Mouse (Mus musculus) embryonic facial prominence, embryonic 14.5 days (tissue): ENCODE data around the gene Zc3h6. TPM values are rescaled to one million over a fixed set of nuclear protein-coding genes. Genes with fewer than 3 reads are reported as not detected.

Experiments used
- ATAC-seq: fragments of 200-750 bp; cut with Nextera tagmentation; 2 replicates; pipeline ENCODE4 v1.8.0; 2017; ENCODE audit warnings: low read depth, moderate number of reproducible peaks, moderate TSS enrichment
- DNase-seq: peaks from one replicate; pipeline ENCODE4 v3.0.0-alpha.2; 2015; ENCODE audit warnings: low spot score
- H3K27ac ChIP-seq: fragments of 300-500 bp; sonication (generic); replicated peaks from 2 replicates; pipeline ENCODE4 v1.5.1; 2014; ENCODE audit warnings: low read depth, mild to moderate bottlenecking, low read length, moderate library complexity
- H3K27me3 ChIP-seq: fragments of 300-500 bp; sonication (generic); replicated peaks from 2 replicates; pipeline ENCODE4 v1.6.1; 2014; ENCODE audit warnings: low read length; ENCODE audit not compliant: control insufficient read depth, insufficient read depth
- H3K36me3 ChIP-seq: fragments of 300-500 bp; sonication (generic); 2 replicates; pipeline ENCODE4 v1.6.1; 2014; ENCODE audit warnings: low read length, mixed read lengths; ENCODE audit not compliant: control insufficient read depth, insufficient read depth
- H3K4me1 ChIP-seq: fragments of 300-500 bp; sonication (generic); 2 replicates; pipeline ENCODE4 v1.6.1; 2014; ENCODE audit warnings: antibody characterized with exemption, low read length; ENCODE audit not compliant: control insufficient read depth, insufficient read depth
- H3K4me2 ChIP-seq: fragments of 300-500 bp; sonication (generic); 2 replicates; pipeline ENCODE4 v1.6.1; 2014; ENCODE audit warnings: low read depth, mild to moderate bottlenecking, low read length, moderate library complexity, mixed read lengths
- H3K4me3 ChIP-seq: fragments of 300-500 bp; sonication (generic); 2 replicates; pipeline ENCODE4 v1.5.1; 2014; ENCODE audit warnings: low read depth, mild to moderate bottlenecking, low read length
- H3K9ac ChIP-seq: fragments of 300-500 bp; sonication (generic); 2 replicates; pipeline ENCODE4 v1.6.1; 2014; ENCODE audit warnings: low read depth, mild to moderate bottlenecking, low read length, moderate library complexity, mixed read lengths
- H3K9me3 ChIP-seq: fragments of 300-500 bp; sonication (generic); 2 replicates; pipeline ENCODE4 v1.6.1; 2016; ENCODE audit warnings: low read length; ENCODE audit not compliant: control insufficient read depth
- WGBS: fragments of 180-500 bp; shearing (Covaris S2); extraction: QIAGEN DNeasy Blood & Tissue Kit; methylation state at CpG from one replicate; pipeline ENCODE4 v1.1.7; 2014; 5-methylcytosine and 5-hydroxymethylcytosine counted together
- microRNA-seq: library from miRNA; unstranded; fragments of <30 nt; microRNA quantifications from one replicate; pipeline ENCODE4, GENCODE M21; 2016; ENCODE audit warnings: borderline number of aligned reads
- polyA plus RNA-seq: library from polyadenylated mRNA; unstranded; fragments of >200 nt; fragmentation: Nextera tagmentation; extraction: Ambion mirVana; gene quantifications from 2 replicates; pipeline ENCODE4 v1.2.1, GENCODE M21; 2014

The Zc3h6 gene
- polyA plus RNA-seq, 1 experiment from 2014 or later = 1.4 TPM

DNA sequence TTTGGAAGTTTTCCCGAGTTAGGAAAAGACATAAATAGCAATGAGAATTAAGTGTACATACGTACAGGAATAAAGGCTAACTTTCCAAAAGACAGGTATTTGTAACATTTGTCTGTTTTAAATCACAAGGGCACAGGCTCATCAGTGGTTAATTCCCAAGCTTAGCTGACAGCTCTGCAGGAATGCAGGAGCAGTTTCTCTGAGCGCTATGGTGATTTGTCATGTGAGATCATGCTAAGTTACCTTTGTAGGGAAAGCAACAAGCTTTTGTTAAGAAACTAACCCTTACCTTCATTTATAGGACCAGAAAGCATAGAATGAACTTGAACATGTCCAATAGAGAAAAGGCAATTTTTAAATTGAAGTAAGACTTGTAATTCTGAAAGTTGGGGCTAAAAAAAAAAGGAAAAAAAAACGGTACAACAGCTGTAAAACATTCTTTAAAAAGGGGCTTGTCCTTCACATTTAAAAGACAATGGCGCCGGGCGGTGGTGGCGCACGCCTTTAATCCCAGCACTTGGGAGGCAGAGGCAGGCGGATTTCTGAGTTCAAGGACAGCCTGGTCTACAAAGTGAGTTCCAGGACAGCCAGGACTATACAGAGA is 94.4 kb downstream of the Zc3h6 start:
- Histone ChIP-seq H3K4me3 (no peak overlapping the region), H3K9me3 (peaks cover 9% of the 10 kb centered on the region; the same call in 1 of the 2 replicates), H3K27me3 (no peaks in the 10 kb centered on the region), H3K4me2 (no peak overlapping the region), H3K4me1 (no peaks in the 10 kb centered on the region), H3K36me3 (no peaks in the 10 kb centered on the region), H3K9ac (no peak overlapping the region), H3K27ac (no peak overlapping the region)
- no peak for DNase-seq
- ATAC-seq = no peak
- WGBS = 71% methylated on average over 10 of the region's 10 CpGs

GRCm38 (mm10) chr2:129065437-129066282 is 98.5 kb downstream of the Zc3h6 start, which contains the start of gene Ttl:
Gene Ttl, plus strand, starts transcription at chr2:129065942.
- DNase-seq (peak; percentile 80), ATAC-seq (peak; percentile 96)
- no peaks in the 10 kb centered on the region for H3K9me3 ChIP-seq
- H3K27me3 ChIP-seq = no peaks in the 10 kb centered on the region
- H3K36me3 ChIP-seq = no peaks in the 10 kb centered on the region
- WGBS = under 1% methylated on average over 39 of the region's 62 CpGs
- peak within 1 kb of the TSS; percentile 89 for H3K4me3 ChIP-seq
- H3K4me1 ChIP-seq = peaks cover 9% of the 10 kb centered on the region; the same call in 1 of the 2 replicates
- H3K4me2 ChIP-seq = peak within 1 kb of the TSS; percentile 56
- H3K9ac ChIP-seq = peak within 1 kb of the TSS; percentile 72
- peak within 1 kb of the TSS; percentile 84 for H3K27ac ChIP-seq

GRCm38 (mm10) chr2:129066326-129066725 is 99.1 kb downstream of the Zc3h6 start:
- Histone ChIP-seq H3K9me3 (no peaks in the 10 kb centered on the region), H3K27ac (peak overlapping the region; percentile 84), H3K4me1 (peaks cover 9% of the 10 kb centered on the region; the same call in 1 of the 2 replicates), H3K9ac (peak overlapping the region; percentile 72), H3K4me2 (peak overlapping the region; percentile 56), H3K27me3 (no peaks in the 10 kb centered on the region), H3K4me3 (peak overlapping the region; percentile 89), H3K36me3 (no peaks in the 10 kb centered on the region)
- 0% methylated on average over 15 of the region's 20 CpGs for WGBS
- ATAC-seq = peak; percentile 80
- DNase-seq = peak; percentile 89

Small RNA genes lying within 50 kb of the gene (microRNA-seq; reads per million reads assigned to microRNA genes)
- gene Gm22859 = not detected

Other genes with a start within 250 kb of the Zc3h6 start
- gene Tmem87b, start 149.3 kb upstream of the Zc3h6 start, polyA plus RNA-seq = 26.8 and 28.4 TPM in 2 replicates
- 9.1 and 9.8 TPM in 2 replicates for gene Fbln7, start 104.4 kb upstream of the Zc3h6 start, polyA plus RNA-seq
- 7.1 and 7.3 TPM in 2 replicates for gene Zc3h8, start 23.3 kb upstream of the Zc3h6 start, polyA plus RNA-seq
- gene Gm10762, start 323 bp downstream of the Zc3h6 start, polyA plus RNA-seq = 15.8 and 16.8 TPM in 2 replicates
- 0.18 and 0.20 TPM in 2 replicates for gene Vinac1, start 80.8 kb downstream of the Zc3h6 start, polyA plus RNA-seq
- gene Ttl, start 98.5 kb downstream of the Zc3h6 start, polyA plus RNA-seq = 18.4 and 19.5 TPM in 2 replicates
- 9.2 and 11.5 TPM in 2 replicates for gene Polr1b, start 133.6 kb downstream of the Zc3h6 start, polyA plus RNA-seq
- 25.8 and 30.3 TPM in 2 replicates for gene Chchd5, start 162.3 kb downstream of the Zc3h6 start, polyA plus RNA-seq
- 23.7 and 28.8 TPM in 2 replicates for gene Slc20a1, start 231.4 kb downstream of the Zc3h6 start, polyA plus RNA-seq